Mouse (Mus musculus): ENCODE results near the gene Fam193a.

Gene Fam193a

GRCm38 (mm10) chr5:34385616-34386015, 15.9 kb downstream of the Fam193a start:
- no peak for DNase-seq

GRCm38 (mm10) chr5:34386744-34387143, 17.0 kb downstream of the Fam193a start:
- DNase-seq = no peak

- DNase-seq = no peak
Observed at GRCm38 (mm10) chr5:34393251-34393650, 23.5 kb downstream of the Fam193a start.

GRCm38 (mm10) chr5:34395347-34395746, 25.6 kb downstream of the Fam193a start:
- no peak for DNase-seq

GRCm38 (mm10) chr5:34395850-34396540, 26.3 kb downstream of the Fam193a start:
- no peak for DNase-seq

- DNase-seq = no peak
Observed at GRCm38 (mm10) chr5:34397866-34398265, 28.1 kb downstream of the Fam193a start.

- DNase-seq = no peak
Observed at GRCm38 (mm10) chr5:34398326-34398725, 28.6 kb downstream of the Fam193a start.

- no peak for DNase-seq
Observed at GRCm38 (mm10) chr5:34407366-34407918, 37.7 kb downstream of the Fam193a start.

GRCm38 (mm10) chr5:34409002-34409401, 39.3 kb downstream of the Fam193a start:
- DNase-seq = no peak

- DNase-seq = no peak
Observed at GRCm38 (mm10) chr5:34410819-34411218, 41.1 kb downstream of the Fam193a start.

- no peak for DNase-seq
Observed at GRCm38 (mm10) chr5:34413921-34414320, 44.2 kb downstream of the Fam193a start.

GRCm38 (mm10) chr5:34417251-34418008, 47.7 kb downstream of the Fam193a start:
- no peak for DNase-seq

GRCm38 (mm10) chr5:34419188-34419587, 49.5 kb downstream of the Fam193a start:
- DNase-seq = no peak

GRCm38 (mm10) chr5:34430776-34431175, 61.0 kb downstream of the Fam193a start:
- DNase-seq = no peak

- no peak for DNase-seq
Observed at GRCm38 (mm10) chr5:34433786-34434185, 64.1 kb downstream of the Fam193a start.

GRCm38 (mm10) chr5:34434241-34434640, 64.5 kb downstream of the Fam193a start:
- no peak for DNase-seq

- no peak for DNase-seq
Observed at GRCm38 (mm10) chr5:34438052-34438451, 68.3 kb downstream of the Fam193a start.

GRCm38 (mm10) chr5:34438659-34439058, 68.9 kb downstream of the Fam193a start:
- no peak for DNase-seq

- no peak for DNase-seq
Observed at GRCm38 (mm10) chr5:34439768-34440167, 70.0 kb downstream of the Fam193a start.

- no peak for DNase-seq
Observed at GRCm38 (mm10) chr5:34441797-34442196, 72.1 kb downstream of the Fam193a start.

- no peak for DNase-seq
Observed at GRCm38 (mm10) chr5:34446207-34446606, 76.5 kb downstream of the Fam193a start.

- no peak for DNase-seq
Observed at GRCm38 (mm10) chr5:34458994-34459393, 89.3 kb downstream of the Fam193a start.

- no peak for DNase-seq
Observed at GRCm38 (mm10) chr5:34461294-34461693, 91.6 kb downstream of the Fam193a start.

GRCm38 (mm10) chr5:34461841-34462240, 92.1 kb downstream of the Fam193a start:
- no peak for DNase-seq

Data from B cell, adult 2 months (primary cell).